Mouse (Mus musculus) cortical plate, adult 2 months (tissue): ENCODE measurements around the gene Ddx42. TPM values are rescaled to one million over a fixed set of nuclear protein-coding genes. Genes with fewer than 3 reads are reported as not detected.
"Not testable (repeated sequence)": the region's sequence is repeated elsewhere in the genome, so short reads cannot be mapped to it uniquely, and the experiment has no call there.

Source experiments
- H3K27ac ChIP-seq: fragments of 200-500 bp; 2 replicates; pipeline ENCODE4 v1.5.1; 2012; ENCODE audit warnings: low read length, control low read depth, inconsistent platforms; ENCODE audit not compliant: insufficient read depth
- H3K4me1 ChIP-seq: fragments of 200-500 bp; 2 replicates; pipeline ENCODE4 v1.6.1; 2011; ENCODE audit warnings: low read length; ENCODE audit not compliant: control insufficient read depth, insufficient read depth
- H3K4me3 ChIP-seq: fragments of 200-500 bp; 2 replicates; pipeline ENCODE4 v1.5.1; 2011; ENCODE audit warnings: mild to moderate bottlenecking, low read length, control low read depth; ENCODE audit not compliant: insufficient read depth
- CTCF ChIP-seq: fragments of 200-500 bp; IDR thresholded peaks from 2 replicates; pipeline ENCODE4 v1.5.1; 2011; ENCODE audit warnings: mild to moderate bottlenecking, control low read depth, low read length; ENCODE audit not compliant: insufficient read depth; ENCODE audit errors: extremely low read depth
- POLR2A ChIP-seq: fragments of 200-500 bp; IDR thresholded peaks from 2 replicates; pipeline ENCODE4 v1.6.1; 2011; ENCODE audit warnings: mild to moderate bottlenecking, low read length, control low read depth; ENCODE audit not compliant: insufficient read depth; ENCODE audit errors: extremely low read depth
- polyA plus RNA-seq: library from polyadenylated mRNA; depleted of rRNA; stranded (reverse); fragments of >200 nt; gene quantifications from 2 replicates; pipeline ENCODE4 v1.2.3, GENCODE M21; 2012

The Ddx42 gene
- polyA plus RNA-seq, 1 experiment = 41.6 TPM

DNA sequence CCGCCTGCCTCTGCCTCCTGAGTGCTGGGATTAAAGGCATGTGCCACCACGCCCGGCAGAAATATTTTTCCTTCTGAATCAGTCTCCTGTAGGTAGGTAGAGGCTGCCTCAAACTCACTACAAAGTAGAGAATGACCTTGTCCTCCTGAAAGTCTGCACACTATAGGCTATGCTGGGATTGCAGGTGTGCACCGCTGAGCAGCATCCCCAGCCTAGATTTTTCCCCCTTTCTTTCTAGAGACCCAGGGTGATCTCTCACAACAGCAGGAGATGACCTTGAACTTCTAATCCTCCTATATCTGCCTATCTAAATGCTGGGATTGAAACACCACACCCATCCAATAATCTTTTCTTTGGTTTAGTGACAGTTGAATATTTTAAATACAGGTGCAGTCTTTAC, 29.4 kb upstream of the Ddx42 start:
- Histone ChIP-seq H3K4me3 (no peak overlapping the region), H3K4me1 (no peaks in the 10 kb centered on the region), H3K27ac (no peak overlapping the region)
- TF ChIP-seq POLR2A (no peak), CTCF (no peak)

- Histone ChIP-seq H3K4me1 (no peaks in the 10 kb centered on the region), H3K4me3 (no peak overlapping the region), H3K27ac (no peak overlapping the region)
- TF ChIP-seq POLR2A (no peak), CTCF (no peak)
These were observed 25.0 kb upstream of the Ddx42 start for GRCm38 (mm10) chr11:106191716-106192115.

GRCm38 (mm10) chr11:106192241-106192640, 24.5 kb upstream of the Ddx42 start:
- Histone ChIP-seq H3K4me3 (peak overlapping the region; percentile 41; the same call in 1 of the 2 replicates), H3K4me1 (no peaks in the 10 kb centered on the region), H3K27ac (no peak overlapping the region)
- TF ChIP-seq POLR2A (no peak), CTCF (no peak)

DNA sequence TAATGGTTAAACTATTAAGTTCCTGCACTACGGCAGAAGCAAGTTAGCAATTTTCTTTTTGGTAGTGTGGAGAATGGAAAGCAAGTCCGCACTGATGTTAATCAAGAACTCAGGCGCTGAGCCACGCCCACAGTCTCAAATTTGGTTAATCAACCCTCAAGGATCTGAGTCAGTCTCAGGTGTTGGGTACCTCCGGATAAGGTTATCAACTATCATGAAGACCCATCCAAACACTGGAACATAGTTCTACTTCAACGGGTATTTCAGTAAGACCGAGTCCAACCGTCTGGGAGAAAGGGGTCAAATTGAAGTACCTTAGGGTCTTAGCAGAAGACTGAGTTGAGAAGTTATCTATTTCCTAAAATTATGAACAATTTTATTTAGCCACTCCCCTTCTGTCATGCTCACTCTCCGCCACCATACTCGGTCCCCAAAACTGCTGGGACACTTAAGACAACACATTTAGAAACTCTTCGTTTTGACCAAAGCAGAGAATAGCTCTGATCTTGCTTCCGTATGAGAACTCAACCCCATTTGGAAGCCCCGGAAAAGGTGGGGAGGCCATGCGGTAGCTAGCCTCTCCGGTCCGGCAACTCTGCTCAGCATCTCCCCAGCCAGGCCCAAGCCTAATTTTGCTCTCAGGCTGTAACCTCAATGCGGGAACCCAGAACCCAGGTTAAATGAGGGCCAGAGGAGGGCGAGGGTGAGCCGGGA, 23.9 kb upstream of the Ddx42 start:
- TF ChIP-seq CTCF (no peak), POLR2A (no peak)

DNA sequence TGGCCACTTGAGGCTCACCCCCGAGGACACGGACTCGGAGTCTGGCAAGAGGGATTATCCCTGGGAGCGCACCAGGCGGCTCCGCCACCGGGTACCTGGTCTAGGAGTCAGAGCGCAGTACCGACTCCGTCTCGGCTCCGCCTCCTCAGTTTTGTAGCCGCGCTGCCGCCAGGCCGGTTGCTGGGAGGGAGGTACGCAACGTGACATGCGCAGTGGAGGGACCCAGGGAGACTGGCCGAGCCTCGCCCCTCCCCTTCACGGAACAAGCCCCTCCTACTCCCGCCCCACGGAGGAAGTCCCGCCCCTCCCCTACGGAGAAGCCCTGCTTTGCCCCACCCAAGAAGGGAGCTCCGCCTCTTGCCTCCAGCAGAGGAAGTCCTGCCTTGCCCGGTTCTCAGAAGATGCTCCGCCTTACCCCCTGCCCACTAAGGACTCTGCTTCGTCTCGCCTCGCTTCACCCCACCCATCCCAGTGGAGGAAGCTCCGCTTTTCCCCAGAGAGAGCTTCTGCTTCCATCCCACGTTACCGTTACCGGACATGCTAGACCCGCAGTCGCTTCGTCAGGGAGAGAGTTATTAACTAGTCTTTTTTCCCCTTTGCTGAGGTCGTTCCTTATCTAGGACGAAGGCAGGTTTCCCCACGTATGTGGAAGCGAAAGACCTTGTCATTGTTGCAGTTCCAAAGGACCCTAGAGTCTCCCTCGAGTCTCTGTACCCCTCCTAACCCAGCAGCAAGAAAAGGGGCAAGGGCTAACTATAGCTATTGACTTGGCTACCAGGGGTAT, 23.2 kb upstream of the Ddx42 start:
- H3K4me3 ChIP-seq = peak overlapping the region; percentile 41
- peak overlapping the region; percentile 7; the same call in 1 of the 2 replicates for H3K27ac ChIP-seq
- H3K4me1 ChIP-seq = no peaks in the 10 kb centered on the region
- TF ChIP-seq CTCF = no peak
- peak; percentile 90 for TF ChIP-seq POLR2A

More for the DNA sequence above, 23.9 kb upstream of the Ddx42 start:
- no peak overlapping the region for H3K27ac ChIP-seq
- H3K4me1 ChIP-seq = no peaks in the 10 kb centered on the region
- H3K4me3 ChIP-seq = peak overlapping the region; percentile 41

DNA sequence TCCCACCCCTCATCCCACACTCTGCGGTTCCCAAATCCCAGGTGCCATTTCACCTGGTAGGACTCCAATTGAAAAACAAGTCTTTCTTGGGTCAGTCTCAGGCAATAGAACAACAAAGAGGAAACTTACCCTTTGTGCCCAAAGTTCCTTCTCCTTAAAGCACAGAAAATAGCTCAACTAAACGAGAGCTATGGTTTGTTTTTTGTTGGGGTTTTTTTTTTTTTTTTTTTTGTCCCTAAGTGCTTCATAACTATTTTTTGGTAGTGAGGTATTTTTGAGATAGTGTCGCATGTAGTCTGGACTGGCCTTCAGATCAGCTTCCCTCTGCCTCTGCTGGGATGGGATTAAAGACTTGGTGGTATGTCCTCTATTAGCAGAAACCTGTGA, 22.6 kb upstream of the Ddx42 start:
- Histone ChIP-seq H3K4me3 (peak overlapping the region; percentile 41; the same call in 1 of the 2 replicates), H3K27ac (0 out of 2 replicates have a peak overlapping the region, but pooled peaks have one; percentile 7), H3K4me1 (no peaks in the 10 kb centered on the region)
- TF ChIP-seq POLR2A (no peak), CTCF (no peak)

- Histone ChIP-seq H3K4me1 (no peaks in the 10 kb centered on the region), H3K27ac (no peak overlapping the region), H3K4me3 (no peak overlapping the region)
- TF ChIP-seq CTCF = no peak
- no peak for TF ChIP-seq POLR2A
These were observed 21.8 kb upstream of the Ddx42 start for GRCm38 (mm10) chr11:106194891-106195290.

DNA sequence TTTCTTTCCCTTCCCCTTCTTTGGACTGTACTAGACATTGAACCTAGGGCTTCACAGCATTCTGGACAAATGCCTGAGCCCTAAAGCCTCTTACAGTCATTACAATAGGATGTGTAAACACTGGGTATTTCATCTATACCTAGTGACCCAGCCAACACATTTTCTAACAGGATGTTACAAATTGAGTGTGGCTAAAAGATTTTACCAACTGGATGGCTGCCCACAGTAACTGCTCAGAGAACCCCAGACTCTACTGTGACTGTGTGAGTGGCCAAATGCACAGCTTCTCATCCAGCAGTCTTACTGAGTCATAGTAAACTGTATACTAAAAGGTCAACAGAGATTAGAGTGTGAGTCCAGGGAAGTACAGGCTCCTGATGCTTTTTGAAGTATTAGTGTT, 21.4 kb upstream of the Ddx42 start:
- H3K4me1 ChIP-seq = no peaks in the 10 kb centered on the region
- no peak overlapping the region for H3K27ac ChIP-seq
- TF ChIP-seq CTCF = no peak
- no peak for TF ChIP-seq POLR2A
- H3K4me3 ChIP-seq = no peak overlapping the region

DNA sequence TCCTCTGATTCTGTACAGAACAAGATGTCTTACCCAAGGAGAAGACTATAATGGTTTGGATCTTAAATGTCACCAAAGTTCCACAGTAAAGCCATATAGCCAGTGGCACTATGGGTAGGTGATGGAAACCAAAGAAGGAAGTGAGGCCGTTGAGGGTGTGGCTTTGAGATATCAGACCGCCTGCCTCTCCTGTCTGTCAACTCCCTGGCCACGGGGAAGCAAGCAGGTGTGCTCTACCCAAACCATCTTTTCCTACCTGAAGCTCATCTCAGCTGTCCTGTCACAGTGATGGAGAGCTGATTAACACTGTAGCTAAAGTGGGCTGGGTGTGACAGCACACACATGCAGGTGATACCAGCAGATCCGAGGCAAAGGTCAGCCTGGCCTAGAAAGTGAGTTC, 18.4 kb upstream of the Ddx42 start:
- no peak for TF ChIP-seq POLR2A
- no peak for TF ChIP-seq CTCF
- no peak overlapping the region for H3K27ac ChIP-seq
- no peak overlapping the region for H3K4me3 ChIP-seq
- H3K4me1 ChIP-seq = no peaks in the 10 kb centered on the region

- not testable (repeated sequence) for H3K27ac ChIP-seq, H3K4me1 ChIP-seq, H3K4me3 ChIP-seq
These were observed 16.7 kb upstream of the Ddx42 start for GRCm38 (mm10) chr11:106199997-106200396.
